Mouse (Mus musculus): Measurements from ENCODE around the gene Caprin1.
A peak's percentile ranks its signal among the peaks of the same experiment; 100 is the strongest.

The Caprin1 gene

GRCm38 (mm10) chr2:103728027-103728540 lies 69.4 kb downstream of the Caprin1 start:
- no peak for DNase-seq (ENCODE audit: low read depth)

- no peak for DNase-seq (ENCODE audit: low read depth)
These were observed 72.9 kb downstream of the Caprin1 start for GRCm38 (mm10) chr2:103724521-103724920.

DNA sequence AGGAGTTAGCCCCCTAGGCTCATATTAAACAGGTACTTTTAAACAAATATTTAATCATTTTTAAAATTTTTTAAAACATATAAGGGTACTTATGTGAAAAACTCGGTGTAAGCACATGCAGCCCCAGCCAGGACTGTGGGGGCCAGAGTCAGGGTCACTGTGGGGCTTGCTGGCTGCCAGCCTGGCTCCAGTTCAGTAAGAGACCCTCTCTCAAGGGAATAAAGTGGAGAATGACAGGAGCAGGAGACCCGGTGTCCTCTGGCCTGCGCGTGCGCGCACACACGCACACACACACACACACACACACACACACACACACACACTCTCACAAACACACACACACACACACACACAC lies 78.2 kb downstream of the Caprin1 start:
- DNase-seq (ENCODE audit: low read depth): no peak

DNA sequence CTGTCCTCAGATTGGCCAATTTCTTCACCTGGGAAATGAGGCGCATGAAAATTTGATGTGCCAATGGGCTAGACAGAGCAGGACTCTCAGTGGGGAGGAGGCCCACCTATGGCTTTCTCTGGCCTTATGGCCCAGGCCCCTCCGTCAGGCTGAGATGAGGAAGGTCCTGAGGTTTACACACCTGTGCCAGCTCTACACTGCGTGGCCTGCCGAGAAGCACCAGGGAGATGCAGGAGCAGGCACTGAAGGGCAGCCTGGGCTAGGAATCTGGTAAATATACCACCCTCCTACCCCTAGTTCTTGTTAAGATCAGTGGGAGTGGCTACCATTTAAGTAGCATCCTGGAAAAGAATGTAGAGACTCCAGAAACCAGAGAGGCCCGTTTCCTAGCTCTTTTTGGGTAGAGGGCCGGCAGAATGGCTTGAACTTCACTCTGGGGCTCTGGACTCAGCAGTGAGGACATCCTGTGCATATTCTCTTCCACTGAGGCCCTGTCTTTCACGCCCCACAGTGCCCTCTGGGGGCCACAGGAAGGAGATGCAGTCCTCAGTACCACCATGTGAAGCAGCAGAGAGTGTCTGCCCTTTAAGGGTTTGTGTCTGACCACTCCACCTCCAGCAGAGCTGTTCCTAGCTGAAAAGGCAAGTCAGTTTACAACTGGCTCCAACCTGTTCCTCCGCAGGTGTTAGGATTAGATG lies 78.7 kb downstream of the Caprin1 start:
- DNase-seq (ENCODE audit: low read depth): peak; percentile 91

GRCm38 (mm10) chr2:103714412-103714811 lies 83.0 kb downstream of the Caprin1 start:
- no peak for DNase-seq (ENCODE audit: low read depth)

DNA sequence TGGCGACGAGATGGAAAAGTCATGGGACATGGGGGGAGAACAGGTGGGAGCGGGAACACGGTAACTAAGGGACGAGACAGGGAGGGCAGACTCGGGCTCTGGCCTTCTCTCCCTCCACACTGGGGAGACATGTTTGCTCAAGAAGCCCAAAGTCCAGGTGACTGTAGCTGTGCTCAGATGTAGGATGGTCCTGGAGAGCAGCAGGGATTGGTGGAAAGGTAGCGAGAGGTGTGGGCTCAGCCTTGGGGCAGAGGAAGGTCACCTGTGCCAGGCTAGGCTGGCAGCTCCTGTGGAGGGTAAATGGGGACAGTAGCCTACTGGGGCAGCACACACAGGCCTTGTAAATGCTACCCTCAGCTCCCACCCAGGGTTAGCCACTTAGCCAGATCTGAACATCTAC lies 83.6 kb downstream of the Caprin1 start:
- no peak for DNase-seq (ENCODE audit: low read depth)
